Mouse (Mus musculus): Measurements from ENCODE around the gene Dcdc2b.

The Dcdc2b gene

DNA sequence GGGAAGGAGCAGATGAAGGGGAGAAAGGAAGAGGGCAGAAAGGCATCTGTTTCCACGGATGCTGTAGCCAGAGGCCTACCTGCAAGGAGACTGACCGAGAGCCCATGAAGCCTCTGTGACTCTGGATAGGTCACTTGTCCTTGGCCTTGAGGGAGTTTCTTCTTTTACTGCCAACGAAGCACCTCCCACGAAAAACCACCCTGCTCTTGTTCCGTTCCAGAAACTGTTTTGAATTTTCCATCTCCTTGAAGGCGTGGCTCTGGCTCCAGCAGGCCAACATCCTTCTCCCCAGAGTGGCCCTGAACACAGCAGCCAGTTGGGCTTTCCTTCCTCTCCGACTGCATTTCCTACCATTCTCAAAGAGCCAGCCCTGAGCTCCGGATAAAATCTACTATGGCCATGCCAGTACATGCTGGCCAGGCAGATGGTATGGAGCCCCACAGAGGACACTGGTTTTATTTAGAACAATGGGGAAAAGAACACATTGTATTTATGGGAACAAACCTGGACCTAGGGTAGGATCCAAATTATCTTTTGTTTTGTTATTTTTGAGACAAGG is 7.3 kb upstream of the Dcdc2b start:
- DNase-seq (ENCODE audit: low spot score) = no peak

DNA sequence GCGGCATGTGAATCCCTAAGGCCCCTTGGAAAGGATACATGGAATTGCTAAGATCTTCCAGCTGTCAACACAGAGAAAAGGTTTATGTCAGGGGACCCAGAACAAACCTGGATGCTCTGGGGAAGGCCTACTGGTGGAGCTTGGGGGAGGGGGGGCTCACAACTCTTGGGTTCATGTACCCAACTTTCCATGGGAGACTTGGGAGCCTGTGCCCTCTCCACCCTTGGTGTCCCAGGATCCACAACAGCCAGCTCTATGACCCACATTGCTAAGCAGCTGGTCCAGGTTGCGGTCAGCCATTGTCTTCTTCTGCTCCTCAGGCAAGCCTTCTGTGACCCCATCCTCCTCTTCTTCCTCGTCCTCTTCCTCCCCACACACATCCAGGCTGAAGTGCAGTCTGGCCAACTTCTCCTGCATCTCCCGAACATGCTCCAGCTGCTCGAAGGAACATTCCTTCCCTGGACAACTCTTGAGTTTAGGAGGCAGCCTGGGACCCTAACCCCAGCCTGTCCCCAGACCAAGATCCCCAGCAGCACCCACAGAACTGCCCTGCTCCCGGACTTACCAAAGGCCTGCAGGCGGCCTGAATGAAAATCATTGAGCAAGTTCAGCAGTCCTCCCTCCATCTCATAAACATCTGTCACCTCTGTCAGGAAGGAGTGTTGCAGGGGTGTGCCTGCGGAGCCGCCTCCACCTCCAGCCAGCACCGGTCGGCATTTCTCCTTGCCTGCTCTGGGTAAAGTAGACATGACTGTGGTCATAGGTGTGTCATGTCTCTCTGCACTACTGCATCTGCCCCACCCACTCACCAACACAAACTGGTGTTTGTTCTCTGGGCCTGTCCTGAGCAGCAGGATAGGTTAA is 6.6 kb upstream of the Dcdc2b start:
- DNase-seq (ENCODE audit: low spot score) = no peak

DNA sequence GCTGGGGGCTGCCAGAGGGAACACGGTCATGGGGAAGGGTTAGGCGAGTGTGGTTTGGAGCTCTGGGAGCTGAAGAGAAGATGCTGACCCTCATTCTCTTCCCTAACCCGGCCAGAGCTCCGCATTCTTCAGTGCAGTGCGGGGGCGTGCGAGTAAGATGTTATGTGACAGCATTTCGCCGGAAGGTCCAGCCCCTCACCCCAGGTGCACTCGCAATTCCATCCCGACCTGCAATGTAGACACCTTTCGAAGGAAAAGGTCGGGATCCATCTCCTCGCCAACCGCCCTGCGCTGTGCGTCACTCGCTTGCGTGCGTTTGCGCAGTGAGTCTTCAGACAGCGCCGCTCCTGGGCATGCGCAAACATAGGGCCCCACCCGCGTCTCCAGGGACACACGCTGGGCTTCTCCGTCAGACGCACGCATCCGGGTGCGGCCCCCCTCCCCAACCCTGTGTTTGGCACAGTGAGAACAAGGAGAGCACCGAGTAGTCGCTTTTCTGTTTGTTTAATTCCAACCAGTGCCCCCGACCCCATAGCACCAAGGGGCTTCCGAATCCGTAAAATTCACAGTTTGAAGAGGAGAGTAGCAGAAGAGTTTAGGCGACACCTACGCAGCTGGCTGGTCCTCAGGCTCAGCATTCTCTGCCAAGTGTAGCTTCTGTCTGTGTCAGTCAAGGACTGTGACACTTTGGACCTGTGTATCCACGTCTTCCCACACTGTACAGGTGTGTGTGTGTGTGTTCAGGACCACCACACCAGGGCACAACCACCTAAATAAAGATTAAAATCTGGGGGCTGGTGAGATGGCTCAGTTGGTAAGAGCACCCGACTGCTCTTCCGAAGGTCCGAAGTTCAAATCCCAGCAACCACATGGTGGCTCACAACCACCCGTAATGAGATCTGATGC is 5.0 kb upstream of the Dcdc2b start, which contains the start of gene Iqcc:
Gene Iqcc (minus strand): TSS at position 314 of the 906 bp plus-strand sequence.
- peak; percentile 93 for DNase-seq (ENCODE audit: low spot score)

DNA sequence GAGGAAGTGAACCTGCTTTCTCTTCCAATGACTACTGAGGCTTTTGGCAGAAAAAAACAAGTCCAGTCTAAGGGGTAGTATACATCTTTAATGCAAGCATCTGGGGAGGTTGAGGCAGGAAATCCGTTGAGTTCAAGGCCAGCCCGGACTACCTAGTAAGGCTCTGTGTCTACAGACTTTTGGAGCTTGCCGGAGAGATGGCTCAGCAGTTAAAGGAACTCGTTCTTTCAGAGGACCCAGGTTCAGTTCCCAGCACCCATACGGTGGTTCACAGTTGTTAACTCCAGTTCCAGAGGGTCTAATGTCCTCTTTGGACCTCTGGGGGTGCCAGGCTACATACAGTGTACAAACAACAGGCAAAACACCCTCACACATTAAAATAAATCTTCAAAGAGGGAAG is 4.0 kb upstream of the Dcdc2b start:
- DNase-seq (ENCODE audit: low spot score) = no peak

DNA sequence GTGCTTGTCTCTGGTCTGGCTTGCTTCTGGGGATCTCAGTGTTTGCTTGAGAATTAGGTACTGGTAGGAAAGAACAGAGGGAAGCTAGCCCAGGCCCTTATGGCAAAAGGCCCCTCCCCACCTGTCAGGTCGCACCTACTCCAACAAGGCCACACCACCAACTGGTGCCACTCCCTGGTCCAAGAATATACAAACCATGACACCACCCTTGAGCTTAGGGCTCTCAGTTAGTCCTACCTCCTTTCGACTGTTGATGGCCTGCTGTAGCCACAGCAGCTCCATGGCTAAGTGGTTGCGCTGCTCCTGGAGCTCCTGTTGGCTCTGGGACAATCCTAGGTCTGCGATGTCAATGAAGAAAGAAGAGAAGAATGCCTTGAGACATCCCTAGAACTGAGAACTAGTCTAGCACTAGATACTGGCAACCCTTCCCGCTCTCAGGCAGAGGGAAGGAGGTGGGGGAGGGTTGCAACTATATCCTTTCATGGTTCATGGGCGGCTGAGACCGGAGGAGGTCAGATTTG is 3.1 kb upstream of the Dcdc2b start:
- DNase-seq (ENCODE audit: low spot score) = no peak

DNA sequence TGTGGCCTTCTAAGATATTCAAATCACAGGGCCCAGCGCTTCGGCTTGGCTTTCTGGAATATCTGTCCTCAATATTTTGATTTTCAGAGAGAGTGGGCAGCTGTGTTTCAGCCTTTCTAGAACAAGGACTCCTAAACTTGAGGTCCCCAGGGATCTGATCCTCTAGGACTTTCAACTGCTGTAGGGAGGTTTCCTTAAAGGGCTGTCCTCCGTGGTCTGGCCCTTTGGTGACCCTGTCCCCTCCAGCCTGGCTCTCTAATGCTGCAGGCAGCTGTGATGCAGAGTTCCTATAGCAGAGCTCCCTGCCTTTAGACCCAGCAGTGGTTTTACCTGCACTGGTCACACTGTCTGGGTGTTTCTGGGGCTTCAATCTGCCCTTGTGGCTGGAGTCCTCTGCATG is 2.6 kb upstream of the Dcdc2b start:
- DNase-seq (ENCODE audit: low spot score) = no peak

DNA sequence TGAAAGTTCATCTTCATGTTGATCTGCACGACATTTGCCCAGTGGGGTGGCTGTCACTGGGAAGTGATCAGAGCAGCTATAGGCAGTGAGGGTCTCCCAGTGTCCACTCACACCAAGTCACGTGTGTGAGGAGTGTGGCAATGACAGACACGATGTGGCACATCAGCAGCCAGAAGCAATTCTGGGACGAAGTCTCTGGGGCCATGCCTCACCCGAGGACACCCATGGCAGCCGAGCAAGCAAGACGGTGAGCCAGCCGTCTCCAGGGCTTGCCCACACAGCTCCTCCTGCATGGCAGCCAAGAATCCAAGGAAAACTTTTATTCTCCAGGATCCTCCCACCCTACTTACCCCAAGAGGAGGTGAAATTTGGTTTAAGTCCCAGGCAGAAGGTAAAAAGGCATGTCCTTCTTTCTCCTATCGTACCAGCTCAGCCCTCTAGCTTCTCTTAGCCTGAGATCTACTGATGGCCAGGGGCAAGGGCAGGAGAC is 1.8 kb upstream of the Dcdc2b start:
- no peak for DNase-seq (ENCODE audit: low spot score)

DNA sequence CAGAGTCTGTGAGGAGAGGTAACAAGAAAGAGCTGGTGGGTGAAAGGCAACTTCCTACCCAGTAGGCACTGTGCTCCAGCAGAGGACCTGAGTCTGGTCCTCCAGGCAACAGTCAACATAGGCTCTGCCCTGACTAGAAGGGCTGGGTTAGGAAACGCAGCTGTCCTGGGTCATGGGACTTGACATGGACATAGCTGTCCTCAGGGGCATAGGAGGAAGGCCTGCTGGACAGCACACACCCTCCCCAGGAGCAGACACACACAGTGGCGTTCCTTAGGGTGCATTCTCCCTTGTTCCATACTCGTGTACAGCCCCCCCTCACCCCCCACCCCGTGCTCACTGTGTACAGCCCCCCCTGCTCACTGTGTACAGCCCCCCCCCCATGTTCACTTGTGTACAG is 3.6 kb downstream of the Dcdc2b start:
- no peak for DNase-seq (ENCODE audit: low spot score)

DNA sequence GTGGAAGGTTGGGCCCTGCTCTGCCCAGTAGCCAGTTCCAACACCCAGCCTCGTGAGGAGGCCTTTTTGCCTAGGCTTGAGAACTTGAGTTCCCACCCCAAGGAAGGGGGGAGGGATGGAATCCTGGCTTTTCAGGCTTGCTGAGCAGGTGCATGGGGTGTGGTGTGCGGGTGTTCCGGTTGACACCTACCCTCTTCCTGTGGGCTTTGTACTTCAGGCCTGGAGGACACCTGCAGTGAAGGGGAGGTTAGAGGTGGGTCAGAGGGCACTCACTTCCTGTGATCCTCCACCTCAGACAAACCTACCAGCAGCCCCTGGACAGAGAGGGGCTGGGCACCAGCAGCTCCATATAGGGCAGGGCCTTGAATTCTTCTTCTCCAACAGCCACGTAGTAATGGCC is 4.0 kb downstream of the Dcdc2b start:
- no peak for DNase-seq (ENCODE audit: low spot score)

DNA sequence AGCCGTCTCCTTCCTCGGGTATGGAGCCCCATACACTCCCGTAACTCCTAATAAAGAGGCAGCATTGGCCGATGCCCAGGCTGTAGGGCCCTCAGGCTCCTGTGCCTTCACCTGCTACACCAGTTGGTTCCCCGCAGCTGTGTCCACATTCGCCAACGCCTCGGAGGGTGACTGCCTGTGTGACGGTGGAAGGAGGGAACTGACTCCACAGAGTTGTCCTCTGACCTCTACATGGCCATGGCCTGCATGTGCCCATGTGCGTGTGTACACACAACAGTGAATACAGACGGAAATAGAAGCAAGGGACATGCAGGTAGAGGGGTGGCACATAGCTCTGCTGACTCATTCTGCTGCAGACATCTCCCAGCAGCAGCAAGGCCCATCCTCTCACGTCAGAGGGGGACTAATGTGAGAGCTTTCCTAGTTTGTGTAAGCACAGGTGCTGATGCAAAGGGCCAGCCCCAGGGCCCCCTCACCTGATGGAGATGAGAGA is 4.9 kb downstream of the Dcdc2b start:
- no peak for DNase-seq (ENCODE audit: low spot score)

DNA sequence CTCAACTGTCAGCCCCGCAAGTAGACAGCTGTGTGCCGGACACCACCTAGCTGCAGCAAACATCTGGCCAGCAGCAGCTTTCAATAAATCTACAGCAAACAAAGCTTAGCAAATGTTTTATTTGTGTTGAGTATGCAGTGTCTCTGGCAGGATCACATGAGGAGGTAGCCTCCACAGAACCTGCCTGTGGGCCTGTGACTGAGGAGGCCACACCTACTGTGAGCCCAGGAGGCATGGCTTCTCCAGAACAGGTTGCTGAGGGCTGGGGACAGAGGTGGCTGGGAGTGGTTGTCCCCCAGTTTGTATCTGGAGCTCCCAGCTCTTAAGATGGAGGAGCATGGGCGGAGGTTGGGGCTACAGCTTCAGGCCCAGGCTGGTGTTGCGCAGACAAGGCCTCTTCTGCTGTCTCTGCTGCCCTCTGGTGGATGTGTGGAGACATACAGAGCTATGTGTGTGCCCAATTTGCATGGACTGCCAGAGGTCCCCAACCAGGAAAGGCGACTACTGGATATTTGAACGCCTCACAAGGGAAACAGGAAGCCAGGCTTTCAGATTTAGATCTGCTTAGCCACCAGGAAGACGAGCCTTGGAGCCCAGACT is 5.5 kb downstream of the Dcdc2b start:
- peak; percentile 81 for DNase-seq (ENCODE audit: low spot score)

DNA sequence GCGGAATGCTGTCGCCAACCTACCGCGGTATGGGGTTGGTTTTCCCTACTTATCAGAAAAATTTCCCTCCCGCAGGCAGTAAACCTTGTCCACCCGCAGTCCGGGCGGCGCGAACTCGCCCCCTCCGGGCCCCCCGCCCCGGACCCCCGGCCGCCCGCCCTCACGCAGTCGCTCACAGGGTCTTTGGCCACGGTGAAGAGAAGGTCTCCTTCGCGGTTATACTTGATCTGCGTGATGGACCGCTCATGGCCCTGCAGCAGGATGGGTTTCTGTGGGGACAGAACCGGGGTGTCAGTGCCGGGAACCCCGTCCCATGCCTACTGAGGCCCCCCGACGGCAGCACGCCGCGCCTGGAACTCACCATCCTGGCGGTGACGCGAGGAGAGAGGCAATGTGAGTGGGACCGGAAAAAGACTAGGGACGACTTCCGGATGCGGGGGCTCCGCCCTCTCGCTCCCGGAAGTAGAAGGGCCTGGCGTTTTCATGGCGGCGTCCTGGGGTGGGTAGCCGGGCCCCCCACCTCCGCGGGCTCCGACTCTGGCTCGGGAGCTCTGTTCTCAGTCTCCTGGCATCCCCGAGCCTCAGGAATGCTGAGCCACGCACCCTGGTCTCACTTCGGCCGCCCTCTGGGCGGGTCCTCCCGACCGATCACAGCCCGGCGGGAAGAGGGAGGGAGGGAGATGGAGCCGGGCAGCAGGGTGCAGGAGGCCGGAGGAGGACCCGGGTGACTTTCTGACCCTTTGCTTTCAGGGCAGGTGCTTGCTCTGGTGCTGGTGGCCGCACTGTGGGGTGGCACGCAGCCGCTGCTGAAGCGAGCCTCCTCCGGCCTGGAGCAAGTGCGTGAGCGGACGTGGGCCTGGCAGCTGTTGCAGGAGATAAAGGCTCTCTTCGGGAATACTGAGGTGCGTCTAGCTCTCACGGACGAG is 13.6 kb downstream of the Dcdc2b start, which contains the start of the genes Eif3i and Tmem234:
Gene Eif3i (minus strand): TSS at position 416 of the 926 bp plus-strand sequence.
Gene Tmem234 (plus strand): TSS at position 436 of the 926 bp plus-strand sequence.
- peak; percentile 87 for DNase-seq (ENCODE audit: low spot score)

DNA sequence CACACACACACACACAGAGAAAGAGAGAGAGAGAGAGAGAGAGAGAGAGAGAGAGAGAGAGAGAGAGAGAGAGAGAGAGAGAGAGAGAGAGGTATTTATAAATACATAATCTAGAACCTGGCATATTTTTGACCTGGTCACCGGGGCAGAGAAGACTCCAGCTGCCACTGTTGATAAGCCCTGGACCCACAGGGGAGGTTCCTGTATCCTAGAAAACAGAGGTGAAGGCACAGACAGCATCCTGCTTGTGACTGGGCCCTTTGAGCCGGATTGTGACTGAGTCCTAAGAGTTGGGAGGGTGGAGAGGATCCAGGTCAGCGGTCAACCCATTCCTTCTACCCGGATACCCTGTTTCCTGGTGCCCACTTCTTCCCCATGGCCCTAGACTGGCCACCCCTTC is 25.2 kb downstream of the Dcdc2b start:
- DNase-seq (ENCODE audit: low spot score) = no peak

DNA sequence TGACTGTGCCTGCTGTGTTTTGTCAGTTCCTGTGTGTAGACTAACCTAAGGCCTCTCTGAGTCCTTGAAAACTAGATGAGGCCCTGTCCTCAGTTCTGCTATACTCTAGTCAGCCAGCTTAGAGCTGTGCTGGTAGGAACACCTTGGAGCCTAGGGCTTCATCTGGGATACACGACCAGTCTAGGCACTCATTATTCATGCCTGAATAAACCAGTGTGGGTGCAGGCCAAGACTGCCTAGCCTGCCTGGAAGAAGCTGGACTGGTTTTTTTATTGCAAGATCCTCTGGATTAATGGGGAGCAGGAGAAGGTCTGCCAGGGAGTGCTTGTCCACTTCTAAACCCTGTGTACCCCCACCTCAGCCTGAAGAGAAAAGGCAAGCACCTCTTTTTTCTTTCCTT is 27.1 kb downstream of the Dcdc2b start:
- no peak for DNase-seq (ENCODE audit: low spot score)

DNA sequence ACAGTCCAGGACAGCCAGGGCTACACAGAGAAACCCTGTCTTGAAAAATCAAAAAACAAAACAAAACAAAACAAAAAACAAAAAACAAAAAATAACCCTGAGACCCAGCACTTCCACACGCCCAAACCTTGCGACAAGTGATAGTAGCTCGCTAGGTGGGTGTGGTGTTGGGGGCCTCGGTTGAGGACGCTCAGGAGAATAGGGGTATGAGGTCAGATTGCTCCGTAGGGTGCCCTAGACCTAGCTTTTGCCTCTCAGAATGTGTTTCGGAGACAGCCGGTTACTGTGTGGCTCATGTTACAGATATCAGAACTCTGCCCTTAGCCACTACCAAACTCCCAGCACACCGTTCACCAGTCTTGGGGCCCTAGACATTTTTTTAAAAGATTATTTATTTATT is 28.3 kb downstream of the Dcdc2b start:
- no peak for DNase-seq (ENCODE audit: low spot score)

DNA sequence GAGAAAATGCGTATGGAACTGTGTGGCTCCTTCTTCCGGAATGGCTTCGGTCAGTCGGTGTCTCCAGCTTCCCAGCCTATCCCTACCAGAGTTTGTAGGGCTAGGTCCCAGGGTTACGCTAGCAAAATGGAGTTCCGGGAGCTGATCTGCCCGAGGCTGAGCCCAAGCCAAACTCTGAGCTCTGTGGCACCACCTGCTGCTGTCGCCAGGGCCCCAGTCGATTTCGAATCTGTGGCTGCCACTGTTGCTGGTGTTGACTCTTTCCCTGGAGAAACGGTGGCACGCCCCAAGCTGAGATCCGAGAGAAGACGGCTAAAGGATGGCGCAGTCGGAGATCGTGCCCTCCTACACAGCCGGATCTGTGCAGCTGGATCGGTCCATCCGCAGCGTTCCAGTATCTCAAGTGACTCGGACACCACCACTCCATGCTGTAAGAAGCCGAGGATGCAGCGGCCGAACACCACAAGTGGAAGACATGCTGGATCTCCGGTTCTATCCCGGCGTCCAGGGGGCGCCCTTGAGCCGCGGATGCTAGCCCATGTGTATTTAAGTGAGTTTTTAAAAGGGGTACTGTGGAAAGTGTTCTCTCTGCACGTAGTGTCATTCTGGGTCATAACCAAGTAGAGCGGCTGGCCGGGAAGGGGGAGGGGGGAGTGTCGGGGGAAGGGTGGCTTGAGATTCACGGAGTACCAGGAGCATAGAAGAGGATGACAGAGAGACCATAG is 29.0 kb downstream of the Dcdc2b start:
- peak; percentile 78 for DNase-seq (ENCODE audit: low spot score)

DNA sequence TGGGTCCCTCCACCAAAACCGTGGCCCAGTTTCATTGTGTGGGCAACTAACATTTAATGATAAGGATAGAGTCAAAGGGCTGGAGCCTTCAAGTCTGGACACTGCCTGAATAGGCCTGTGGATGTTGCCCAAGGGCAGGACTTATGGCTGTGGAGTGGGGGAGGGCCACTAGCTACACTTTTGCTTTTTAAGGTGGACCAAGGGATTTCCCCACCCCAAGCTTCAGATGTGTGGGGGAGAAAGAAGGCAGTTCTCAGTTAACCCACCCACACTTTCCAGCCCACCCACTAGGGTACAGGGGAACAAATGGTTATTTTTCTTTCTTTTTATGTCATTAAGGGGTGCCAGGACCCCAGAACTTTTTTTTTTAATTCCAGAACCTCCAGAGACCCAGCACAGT is 29.7 kb downstream of the Dcdc2b start:
- no peak for DNase-seq (ENCODE audit: low spot score)

DNA sequence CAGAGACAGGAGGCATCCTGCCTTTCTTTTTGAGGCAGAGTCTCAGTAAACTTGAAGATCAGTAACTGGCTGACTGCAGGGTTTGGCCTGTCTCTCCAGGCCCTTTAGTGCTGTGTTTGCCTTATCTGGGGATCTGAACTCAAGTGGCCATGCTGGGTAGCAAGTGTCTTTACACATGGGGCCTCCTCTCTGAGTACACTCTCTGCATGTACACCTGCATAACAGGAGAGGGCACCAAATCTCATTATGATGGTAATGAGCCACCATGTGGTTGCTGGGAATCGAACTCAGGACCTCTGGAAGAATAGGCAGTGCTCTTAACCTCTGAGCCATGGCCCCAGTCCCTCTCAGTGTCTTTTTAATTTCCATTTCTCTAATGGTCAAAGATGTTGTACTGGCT is 31.8 kb downstream of the Dcdc2b start:
- DNase-seq (ENCODE audit: low spot score) = no peak

DNA sequence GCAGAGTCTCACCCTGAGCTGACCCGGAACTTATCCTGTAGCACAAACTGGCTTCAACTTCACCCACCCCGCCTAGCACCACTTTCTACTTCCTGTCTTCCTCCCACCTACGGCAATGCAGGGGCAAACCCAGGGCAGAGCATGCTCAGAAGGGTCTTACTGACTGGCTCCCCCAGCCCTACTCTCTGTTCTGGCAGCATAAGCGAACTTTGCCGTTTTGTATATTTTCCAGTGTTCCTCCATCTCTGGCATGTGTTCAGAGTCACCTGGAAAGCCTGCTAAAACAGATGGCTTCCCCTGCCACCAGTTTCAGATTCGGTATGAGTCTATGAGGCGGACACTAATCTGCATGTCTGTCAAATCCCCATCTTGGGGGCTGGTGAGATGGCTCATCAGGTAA is 33.7 kb downstream of the Dcdc2b start:
- no peak for DNase-seq (ENCODE audit: low spot score)

DNA sequence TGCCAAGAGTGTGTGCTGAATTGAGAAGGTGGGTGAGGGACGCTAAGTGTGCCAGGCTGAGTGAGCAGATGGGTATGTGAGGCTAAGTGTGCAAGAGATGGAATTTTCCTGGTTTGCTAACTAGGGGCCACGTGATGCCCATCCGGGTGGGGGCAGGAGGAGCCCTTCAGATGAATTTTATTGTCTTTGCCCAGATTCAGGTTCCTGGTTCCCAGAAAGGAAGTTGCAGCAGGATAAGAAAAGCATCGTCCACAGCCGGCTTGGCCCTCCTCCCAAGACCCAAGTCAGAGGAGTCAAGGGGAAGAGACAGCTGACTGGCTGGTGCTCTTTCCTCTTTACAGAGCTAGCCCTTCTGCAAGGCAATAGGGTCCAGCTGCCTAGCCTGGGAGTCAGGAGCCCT is 35.6 kb downstream of the Dcdc2b start, which contains the start of gene Fam167b:
Gene Fam167b (minus strand): TSS at position 84 of the 400 bp plus-strand sequence.
- no peak for DNase-seq (ENCODE audit: low spot score)

Measured in yolk sac, embryonic 10.5 days (tissue).